Mouse (Mus musculus) layer of hippocampus, postnatal 36 days (tissue): ENCODE measurements around the gene Arhgap40. TPM values are rescaled to one million over a fixed set of nuclear protein-coding genes. Genes with fewer than 3 reads are reported as not detected.

ENCODE experiments used
- total RNA-seq, 2 experiments: library from RNA; stranded (reverse); gene quantifications; 2 replicates each; pipeline ENCODE4 v1.2.3; 2021

Gene Arhgap40
- total RNA-seq, 2 experiments from 2014 or later: not detected

Other genes starting within 250 kb of the Arhgap40 start
- 1 to 10 TPM in 1 of 2 experiments, under 1 TPM in 1; 1.00 to 3.9 TPM for gene Lbp, start 206.3 kb upstream of the Arhgap40 start, total RNA-seq
- 100 to 1,000 TPM; 527 to 578 TPM for gene Snhg11, start 137.2 kb upstream of the Arhgap40 start, total RNA-seq
- 10 to 100 TPM; 96.9 to 98.7 TPM for gene Ralgapb, start 102.9 kb upstream of the Arhgap40 start, total RNA-seq
- not detected for gene Adig, start 10.2 kb upstream of the Arhgap40 start, total RNA-seq
- gene Slc32a1, start 98.0 kb downstream of the Arhgap40 start, total RNA-seq: 10 to 100 TPM; 65.9 to 69.9 TPM
- gene Actr5, start 112.1 kb downstream of the Arhgap40 start, total RNA-seq: 10 to 100 TPM in 1 of 2 experiments, 1 to 10 TPM in 1; 9.9 to 13.1 TPM
- gene Ppp1r16b, start 152.6 kb downstream of the Arhgap40 start, total RNA-seq: 100 to 1,000 TPM; 135 to 156 TPM